Mouse (Mus musculus) inflammation-experienced regulatory T-cells (primary cell): ENCODE data around the gene Glipr1l1. TPM values are rescaled to one million over a fixed set of nuclear protein-coding genes. Genes with fewer than 3 reads are reported as not detected.

Source experiments
- polyA plus RNA-seq, 2 experiments: library from polyadenylated mRNA; unstranded; fragments of 100-300 nt; shearing (Covaris generic); gene quantifications; one replicate each; pipeline ENCODE4 v1.2.1; 2017

Gene Glipr1l1
- polyA plus RNA-seq, result not detected

DNA sequence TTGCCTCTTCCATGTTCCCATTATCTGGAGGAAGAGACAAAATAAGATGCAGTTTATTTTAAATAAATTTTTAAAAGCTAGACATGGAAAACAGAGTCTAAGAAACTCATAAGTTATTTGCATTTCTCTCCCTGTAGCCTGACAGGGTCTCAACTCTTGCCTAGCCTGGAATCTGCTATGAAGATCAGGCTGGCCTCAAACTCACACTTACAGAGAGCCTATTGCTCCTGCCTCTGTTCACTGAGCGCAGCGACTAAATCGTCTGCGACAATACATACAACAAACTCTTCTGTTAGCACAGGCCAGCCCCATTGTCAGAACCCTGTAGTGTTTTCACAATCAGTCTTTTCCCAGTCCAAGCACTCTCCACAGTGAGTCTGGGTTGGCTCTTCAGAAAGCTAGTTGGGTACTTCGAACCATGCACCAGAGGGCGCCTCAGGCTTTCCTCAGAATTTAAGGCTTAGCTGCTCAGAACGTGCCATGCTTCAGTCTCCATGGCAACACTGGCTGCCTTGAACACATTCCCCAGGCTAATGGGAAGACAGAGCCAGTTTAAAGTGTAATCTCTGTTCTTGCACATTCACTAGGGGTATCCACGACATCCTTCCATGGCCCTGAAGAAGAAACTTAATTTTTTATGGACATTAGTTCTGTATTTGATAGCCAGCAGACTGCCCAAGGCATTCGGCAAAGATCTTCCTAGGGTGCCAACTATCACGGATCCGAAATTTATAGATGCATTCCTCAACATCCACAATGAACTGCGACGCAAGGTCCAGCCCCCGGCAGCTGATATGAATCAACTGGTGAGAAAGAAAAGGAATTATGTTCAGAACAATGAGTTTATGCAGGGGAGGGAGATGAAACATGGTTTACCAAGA lies at the start of gene Glipr1l1:
Glipr1l1 (plus strand) TSS at position 488 of the 881 bp plus-strand sequence.

DNA sequence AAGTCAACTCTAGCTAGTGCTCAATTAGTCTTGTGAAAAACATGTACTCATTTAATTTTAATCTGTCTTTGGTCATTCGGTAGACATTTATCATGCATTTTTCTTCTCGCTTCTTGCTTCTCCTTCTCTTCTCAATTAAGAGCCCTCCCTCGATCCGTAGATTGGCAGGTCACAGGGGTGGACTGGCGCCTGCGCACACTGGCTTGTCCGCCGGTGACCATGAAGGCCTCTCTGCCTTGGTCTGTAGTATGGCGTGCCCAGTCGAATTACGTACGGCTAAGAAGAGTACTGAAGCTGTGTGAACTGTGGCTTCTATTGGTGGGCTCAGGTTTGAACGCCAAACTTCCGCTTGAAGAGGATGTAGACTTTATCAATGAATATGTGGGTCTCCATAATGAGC lies 23.2 kb downstream of the Glipr1l1 start, which contains the start of gene Glipr1l2:
Glipr1l2 (plus strand) TSS at position 198 of the 400 bp plus-strand sequence.

Other genes starting within 250 kb of the Glipr1l1 start
- gene Krr1, start 87.5 kb upstream of the Glipr1l1 start, polyA plus RNA-seq, result 10 to 100 TPM; 41.3 to 47.9 TPM
- gene Glipr1, start 57.6 kb upstream of the Glipr1l1 start, polyA plus RNA-seq, result 100 to 1,000 TPM in 1 of 2 experiments, 10 to 100 TPM in 1; 73.2 to 114 TPM
- gene Glipr1l2, start 23.2 kb downstream of the Glipr1l1 start, polyA plus RNA-seq, result under 1 TPM in 1 of 2 experiments, not detected in 1; 0.26 TPM
- 1 to 10 TPM in 1 of 2 experiments, under 1 TPM in 1; 0.18 to 1.6 TPM for gene Glipr1l3, start 100.1 kb downstream of the Glipr1l1 start, polyA plus RNA-seq
- not detected for gene Caps2, start 103.4 kb downstream of the Glipr1l1 start, polyA plus RNA-seq
- under 1 TPM; 0.25 to 0.80 TPM for gene Kcnc2, start 210.9 kb downstream of the Glipr1l1 start, polyA plus RNA-seq